Mouse (Mus musculus) midbrain, embryonic 10.5 days (tissue): ENCODE data around the gene Ibsp. TPM values are rescaled to one million over a fixed set of nuclear protein-coding genes. Genes with fewer than 3 reads are reported as not detected.

Source experiments
- DNase-seq: peaks from one replicate; pipeline ENCODE4 v3.0.0-alpha.2; 2017; ENCODE audit warnings: low spot score
- H3K27ac ChIP-seq: fragments of 300-500 bp; sonication (generic); replicated peaks from 2 replicates; pipeline ENCODE4 v1.5.1; 2016; ENCODE audit warnings: mild to moderate bottlenecking
- H3K27me3 ChIP-seq: fragments of 300-500 bp; sonication (generic); 2 replicates; pipeline ENCODE4 v1.6.1; 2016; ENCODE audit warnings: low read depth, mild to moderate bottlenecking; ENCODE audit not compliant: poor library complexity, severe bottlenecking
- H3K36me3 ChIP-seq: fragments of 300-500 bp; sonication (generic); 2 replicates; pipeline ENCODE4 v1.6.1; 2016; ENCODE audit warnings: mild to moderate bottlenecking, moderate library complexity
- H3K4me1 ChIP-seq: fragments of 300-500 bp; sonication (generic); 2 replicates; pipeline ENCODE4 v1.6.1; 2016
- H3K4me3 ChIP-seq: fragments of 300-500 bp; sonication (generic); 2 replicates; pipeline ENCODE4 v1.5.1; 2016; ENCODE audit warnings: mild to moderate bottlenecking, moderate library complexity
- H3K9me3 ChIP-seq: fragments of 300-500 bp; sonication (generic); replicated peaks from 2 replicates; pipeline ENCODE4 v1.6.1; 2016; ENCODE audit warnings: mild to moderate bottlenecking
- WGBS: fragments of 180-500 bp; shearing (Covaris S2); methylation state at CpG from one replicate; pipeline ENCODE4 v1.1.7; 2016; 5-methylcytosine and 5-hydroxymethylcytosine counted together
- polyA plus RNA-seq: library from polyadenylated mRNA; unstranded; fragments of >200 nt; fragmentation: Nextera tagmentation; extraction: Ambion mirVana; gene quantifications from 2 replicates; pipeline ENCODE4 v1.2.1, GENCODE M21; 2016

Gene Ibsp
- polyA plus RNA-seq, 1 experiment from 2014 or later: 0.05 TPM

DNA sequence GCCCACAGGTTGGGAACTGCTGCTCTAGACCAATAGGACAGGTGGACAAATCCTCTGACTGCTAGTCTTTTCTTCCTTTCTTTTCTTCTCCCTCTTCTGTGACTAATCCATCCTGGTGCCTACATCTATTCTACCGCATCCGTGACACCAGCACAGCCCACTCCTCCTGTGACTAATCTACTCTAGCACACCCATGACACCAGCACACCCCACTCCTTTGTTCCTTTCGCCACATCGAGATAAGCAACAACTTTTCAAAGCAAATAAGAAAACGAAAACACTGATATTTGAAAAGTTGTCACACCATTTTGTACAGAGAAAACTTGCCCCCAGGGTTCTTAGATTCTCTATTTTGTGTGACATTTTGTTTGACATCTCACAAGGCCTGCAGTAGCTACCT is 31.1 kb downstream of the Ibsp start:
- WGBS: 72% methylated on average over 5 of the region's 5 CpGs
- no peak overlapping the region for H3K4me3 ChIP-seq

DNA sequence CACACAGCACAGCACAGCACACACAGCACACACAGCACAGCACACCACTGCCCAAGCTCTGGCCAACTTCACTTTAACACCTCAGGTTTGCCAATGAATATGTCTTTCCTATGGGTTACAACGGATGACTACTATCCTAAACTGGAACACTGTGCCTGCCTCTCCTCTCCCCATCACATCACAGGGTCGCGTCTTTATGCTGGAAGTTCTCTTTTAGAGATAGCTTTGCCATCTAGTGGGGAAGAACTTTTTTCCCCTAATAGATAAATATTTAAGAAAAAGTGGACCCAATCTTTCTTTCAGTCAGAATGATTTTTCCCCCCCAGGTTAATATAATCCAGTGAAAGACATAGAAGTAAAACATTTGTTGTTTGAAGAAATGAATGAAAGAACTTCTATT is 33.3 kb downstream of the Ibsp start:
- 76% methylated on average over 3 of the region's 3 CpGs for WGBS
- Histone ChIP-seq H3K27me3 (no peaks in the 10 kb centered on the region), H3K9me3 (no peaks in the 10 kb centered on the region), H3K27ac (no peak overlapping the region), H3K4me3 (no peak overlapping the region), H3K4me1 (no peaks in the 10 kb centered on the region), H3K36me3 (no peaks in the 10 kb centered on the region)
- DNase-seq: no peak

More for the DNA sequence above, 31.1 kb downstream of the Ibsp start:
- DNase-seq: no peak
- H3K4me1 ChIP-seq: no peaks in the 10 kb centered on the region
- H3K36me3 ChIP-seq: no peaks in the 10 kb centered on the region
- H3K27me3 ChIP-seq: no peaks in the 10 kb centered on the region
- no peak overlapping the region for H3K27ac ChIP-seq
- H3K9me3 ChIP-seq: no peaks in the 10 kb centered on the region

DNA sequence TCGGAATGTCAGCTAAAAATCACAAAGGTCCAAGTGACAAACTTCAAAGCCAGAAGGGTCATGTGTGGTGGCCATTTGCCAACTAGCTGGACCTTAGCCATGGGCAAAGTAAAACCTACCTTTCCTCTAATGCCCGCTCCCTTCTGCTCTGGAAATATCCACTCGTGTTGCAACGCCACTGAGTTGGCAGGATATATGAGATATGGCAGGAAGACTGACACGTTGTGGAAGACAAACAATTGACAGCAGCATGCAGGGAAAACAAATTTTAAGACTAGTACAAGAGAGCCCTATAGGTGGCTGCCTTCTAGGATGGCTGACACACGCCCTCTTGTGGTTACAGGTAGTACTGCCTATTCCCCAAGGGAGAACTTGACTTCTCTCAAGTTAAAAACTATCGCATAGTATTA is 34.3 kb downstream of the Ibsp start:
- H3K36me3 ChIP-seq: no peaks in the 10 kb centered on the region
- no peak overlapping the region for H3K27ac ChIP-seq
- H3K4me1 ChIP-seq: no peaks in the 10 kb centered on the region
- H3K4me3 ChIP-seq: no peak overlapping the region
- H3K27me3 ChIP-seq: no peaks in the 10 kb centered on the region
- WGBS: 56% methylated on average over 7 of the region's 7 CpGs
- peak; percentile 52 for DNase-seq
- no peaks in the 10 kb centered on the region for H3K9me3 ChIP-seq

DNA sequence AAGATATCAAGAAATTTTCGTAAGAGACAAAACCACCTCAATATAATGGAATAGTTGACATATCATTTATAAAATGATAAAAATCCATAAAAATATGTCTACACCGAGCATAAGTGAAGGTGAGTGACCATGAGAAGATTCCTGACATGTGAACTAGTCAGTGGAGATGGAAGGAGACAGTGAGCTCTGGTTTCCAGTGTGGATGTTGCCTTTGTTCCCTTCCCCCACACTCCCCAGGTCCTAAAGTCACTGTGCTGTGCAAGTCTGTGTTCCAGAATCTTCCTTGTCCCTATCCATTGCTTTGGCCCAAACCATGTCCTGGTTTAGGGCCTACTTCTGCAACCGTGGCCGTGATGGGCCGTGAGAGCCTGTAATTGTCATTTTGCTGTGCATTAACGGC is 34.7 kb downstream of the Ibsp start:
- H3K27ac ChIP-seq: no peak overlapping the region
- no peaks in the 10 kb centered on the region for H3K9me3 ChIP-seq
- DNase-seq: no peak
- 80% methylated on average over 6 of the region's 6 CpGs for WGBS
- no peaks in the 10 kb centered on the region for H3K4me1 ChIP-seq
- no peak overlapping the region for H3K4me3 ChIP-seq
- H3K27me3 ChIP-seq: no peaks in the 10 kb centered on the region
- H3K36me3 ChIP-seq: no peaks in the 10 kb centered on the region

DNA sequence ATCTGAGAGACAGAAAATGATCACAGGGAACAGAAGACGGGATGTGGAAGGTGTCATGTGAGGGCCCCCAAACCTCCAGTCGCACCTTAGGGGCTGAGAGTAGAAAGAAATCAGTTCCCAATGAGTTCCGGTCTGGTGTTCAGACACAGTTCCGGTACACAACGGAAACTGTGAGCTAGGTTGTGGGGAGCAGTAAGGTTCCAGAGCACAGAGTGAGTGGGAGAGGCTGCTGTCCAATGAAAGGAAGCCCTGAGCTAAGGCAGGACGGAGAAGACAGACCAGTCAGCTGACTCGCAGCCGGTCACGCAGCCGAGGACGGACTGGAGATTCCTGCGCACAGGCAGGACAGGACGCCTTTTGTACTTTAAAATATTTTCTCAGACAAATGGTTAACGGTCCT is 35.5 kb downstream of the Ibsp start:
- Histone ChIP-seq H3K27ac (no peak overlapping the region), H3K9me3 (no peaks in the 10 kb centered on the region), H3K4me3 (no peak overlapping the region), H3K36me3 (no peaks in the 10 kb centered on the region), H3K4me1 (no peaks in the 10 kb centered on the region), H3K27me3 (no peaks in the 10 kb centered on the region; the same call in 1 of the 2 replicates)
- DNase-seq: no peak
- 86% methylated on average over 14 of the region's 14 CpGs for WGBS

DNA sequence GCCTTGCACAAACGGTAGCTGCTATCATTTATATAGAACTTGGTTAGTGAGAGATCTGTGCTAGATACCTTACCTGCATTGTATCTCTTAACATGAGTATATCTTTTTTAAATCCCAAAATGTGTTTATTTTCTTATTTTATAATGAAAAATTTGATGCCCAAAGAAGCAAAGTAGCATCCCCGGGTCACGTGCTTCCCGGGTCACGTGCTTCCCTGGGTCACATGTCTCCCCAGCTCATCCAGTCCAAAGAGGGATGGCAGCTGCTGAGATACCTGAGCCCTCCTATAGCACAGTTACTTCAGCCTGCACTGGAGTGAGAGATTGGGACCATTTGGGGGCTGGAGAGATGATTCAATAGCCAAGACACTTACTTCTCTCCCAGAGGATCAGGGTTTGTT is 37.0 kb downstream of the Ibsp start:
- Histone ChIP-seq H3K4me3 (no peak overlapping the region), H3K36me3 (no peaks in the 10 kb centered on the region), H3K4me1 (no peaks in the 10 kb centered on the region), H3K27me3 (no peaks in the 10 kb centered on the region; the same call in 1 of the 2 replicates), H3K9me3 (no peaks in the 10 kb centered on the region), H3K27ac (no peak overlapping the region)
- DNase-seq: no peak
- 90% methylated on average over 5 of the region's 5 CpGs for WGBS

DNA sequence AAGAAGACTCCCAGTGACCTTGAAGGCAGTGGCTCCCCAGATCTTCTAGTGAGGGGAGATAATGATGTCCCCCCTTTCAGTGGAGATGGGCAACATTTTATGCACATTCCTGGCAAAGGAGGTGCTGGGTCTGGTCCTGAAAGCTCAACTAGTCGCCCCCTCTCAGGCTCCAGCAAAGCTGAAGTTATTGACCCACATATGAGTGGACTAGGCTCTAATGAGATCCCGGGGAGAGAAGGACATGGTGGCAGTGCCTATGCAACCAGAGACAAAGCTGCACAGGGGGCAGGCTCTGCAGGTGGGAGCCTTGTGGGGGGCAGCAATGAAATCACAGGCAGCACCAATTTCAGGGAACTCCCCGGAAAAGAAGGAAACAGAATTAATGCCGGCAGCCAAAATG is 38.5 kb downstream of the Ibsp start:
- no peaks in the 10 kb centered on the region for H3K36me3 ChIP-seq
- H3K27ac ChIP-seq: no peak overlapping the region
- WGBS: 79% methylated on average over 4 of the region's 4 CpGs
- no peak for DNase-seq
- no peaks in the 10 kb centered on the region; the same call in 1 of the 2 replicates for H3K27me3 ChIP-seq
- H3K9me3 ChIP-seq: no peaks in the 10 kb centered on the region
- H3K4me1 ChIP-seq: no peaks in the 10 kb centered on the region
- no peak overlapping the region for H3K4me3 ChIP-seq

DNA sequence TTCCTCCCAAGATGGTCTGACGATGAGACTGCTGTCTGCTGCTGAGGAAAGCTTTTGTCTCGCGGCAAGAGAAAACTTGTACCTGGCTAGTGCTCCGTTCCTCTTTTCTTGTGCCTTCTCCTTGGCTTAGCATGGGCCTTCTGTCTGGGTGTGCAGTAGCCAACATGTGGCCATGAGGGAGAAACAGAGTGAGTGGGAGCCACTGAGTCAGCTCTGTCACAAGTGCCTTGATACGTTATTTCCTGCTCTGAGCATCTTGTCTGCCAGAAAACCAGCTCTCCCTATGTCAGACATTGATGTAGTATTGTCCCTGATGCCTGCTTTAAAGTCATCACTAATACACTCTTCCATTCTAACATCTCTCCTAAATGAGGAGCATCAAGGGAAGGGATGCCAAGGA is 40.0 kb downstream of the Ibsp start:
- Histone ChIP-seq H3K4me1 (no peaks in the 10 kb centered on the region), H3K4me3 (no peak overlapping the region), H3K36me3 (no peaks in the 10 kb centered on the region), H3K27ac (no peak overlapping the region), H3K27me3 (no peaks in the 10 kb centered on the region; the same call in 1 of the 2 replicates), H3K9me3 (no peaks in the 10 kb centered on the region)
- DNase-seq: no peak
- WGBS: 85% methylated on average over 5 of the region's 5 CpGs

DNA sequence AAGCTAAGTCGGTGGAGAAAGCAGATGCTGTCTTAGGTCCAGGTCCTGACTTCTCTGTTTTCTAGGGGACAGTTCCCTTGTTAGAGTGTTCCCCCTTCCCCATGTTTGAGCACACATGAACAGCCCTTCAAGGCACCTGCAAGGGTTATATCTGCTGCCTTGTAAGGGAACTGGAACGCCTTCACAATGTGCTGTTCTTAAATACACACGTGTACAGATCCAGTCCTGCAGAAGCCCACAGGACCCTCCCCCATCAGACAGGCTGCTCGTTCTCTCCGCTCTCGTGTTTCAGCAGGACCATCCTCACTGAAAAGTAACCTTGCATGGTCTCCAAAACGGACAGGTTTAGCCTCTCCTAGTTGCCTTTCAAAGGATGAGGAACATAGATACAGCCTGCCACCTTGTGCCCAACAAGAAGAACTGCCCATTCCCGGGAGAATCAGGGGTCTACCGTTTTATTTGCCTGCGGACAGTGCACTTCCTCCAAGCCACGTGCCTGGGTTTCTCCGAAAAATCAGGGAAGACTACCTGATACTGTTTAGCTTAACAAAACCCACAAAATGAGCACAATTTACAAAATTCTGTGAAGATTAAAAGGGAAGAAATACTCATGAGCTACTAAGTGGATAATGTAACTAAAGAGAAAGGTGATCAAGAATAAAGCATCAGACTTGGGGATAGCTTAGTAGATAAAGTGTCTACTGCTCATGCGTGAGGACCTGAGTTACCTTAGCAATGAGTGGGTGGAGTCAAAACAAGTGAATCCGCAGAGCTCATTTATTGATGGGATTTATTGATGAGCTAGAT is 40.9 kb downstream of the Ibsp start:
- DNase-seq: peak; percentile 49
- no peak overlapping the region for H3K4me3 ChIP-seq
- WGBS: 28% methylated on average over 14 of the region's 14 CpGs
- H3K4me1 ChIP-seq: no peaks in the 10 kb centered on the region
- no peaks in the 10 kb centered on the region for H3K9me3 ChIP-seq
- H3K27me3 ChIP-seq: no peaks in the 10 kb centered on the region; the same call in 1 of the 2 replicates
- no peak overlapping the region for H3K27ac ChIP-seq
- no peaks in the 10 kb centered on the region for H3K36me3 ChIP-seq

DNA sequence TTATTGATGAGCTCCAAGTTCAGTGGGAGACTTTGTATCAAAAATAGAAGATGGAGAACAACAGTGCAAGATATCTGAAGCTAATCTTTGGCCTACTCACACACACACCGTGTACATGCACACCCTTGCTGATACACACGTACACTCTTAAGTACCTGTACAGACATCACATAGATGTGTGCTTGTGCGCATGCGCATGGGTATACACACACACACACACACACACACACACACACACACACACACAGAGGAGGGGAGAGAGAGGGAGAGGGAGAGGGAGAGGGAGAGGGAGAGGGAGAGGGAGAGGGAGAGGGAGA is 41.5 kb downstream of the Ibsp start:
- Histone ChIP-seq H3K27me3 (no peaks in the 10 kb centered on the region; the same call in 1 of the 2 replicates), H3K4me3 (no peak overlapping the region), H3K9me3 (no peaks in the 10 kb centered on the region), H3K27ac (no peak overlapping the region), H3K36me3 (no peaks in the 10 kb centered on the region), H3K4me1 (no peaks in the 10 kb centered on the region)
- 89% methylated on average over 4 of the region's 4 CpGs for WGBS
- DNase-seq: no peak

DNA sequence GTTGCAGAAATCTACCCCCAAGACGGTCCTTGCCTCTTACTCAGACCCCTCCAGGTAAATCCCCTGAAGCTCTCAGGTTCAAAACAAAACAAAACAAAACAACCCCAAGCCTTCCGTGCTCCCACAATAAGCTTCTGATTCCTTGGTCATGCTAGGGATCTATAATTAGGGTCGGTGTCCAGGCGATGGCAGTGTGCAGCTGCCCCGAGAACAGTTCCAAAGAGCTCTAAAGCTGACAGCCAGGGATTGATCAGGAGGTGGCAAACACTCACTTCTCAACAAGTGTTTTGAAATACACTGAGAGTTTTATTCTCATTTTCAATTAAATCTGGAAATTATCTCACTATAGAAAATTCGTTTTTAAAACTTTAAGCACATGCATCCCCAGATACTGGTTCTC is 43.9 kb downstream of the Ibsp start:
- H3K27ac ChIP-seq: no peak overlapping the region
- H3K4me3 ChIP-seq: no peak overlapping the region
- no peaks in the 10 kb centered on the region; the same call in 1 of the 2 replicates for H3K27me3 ChIP-seq
- no peaks in the 10 kb centered on the region for H3K9me3 ChIP-seq
- H3K4me1 ChIP-seq: no peaks in the 10 kb centered on the region
- WGBS: 49% methylated on average over 6 of the region's 6 CpGs
- no peak for DNase-seq
- H3K36me3 ChIP-seq: no peaks in the 10 kb centered on the region

DNA sequence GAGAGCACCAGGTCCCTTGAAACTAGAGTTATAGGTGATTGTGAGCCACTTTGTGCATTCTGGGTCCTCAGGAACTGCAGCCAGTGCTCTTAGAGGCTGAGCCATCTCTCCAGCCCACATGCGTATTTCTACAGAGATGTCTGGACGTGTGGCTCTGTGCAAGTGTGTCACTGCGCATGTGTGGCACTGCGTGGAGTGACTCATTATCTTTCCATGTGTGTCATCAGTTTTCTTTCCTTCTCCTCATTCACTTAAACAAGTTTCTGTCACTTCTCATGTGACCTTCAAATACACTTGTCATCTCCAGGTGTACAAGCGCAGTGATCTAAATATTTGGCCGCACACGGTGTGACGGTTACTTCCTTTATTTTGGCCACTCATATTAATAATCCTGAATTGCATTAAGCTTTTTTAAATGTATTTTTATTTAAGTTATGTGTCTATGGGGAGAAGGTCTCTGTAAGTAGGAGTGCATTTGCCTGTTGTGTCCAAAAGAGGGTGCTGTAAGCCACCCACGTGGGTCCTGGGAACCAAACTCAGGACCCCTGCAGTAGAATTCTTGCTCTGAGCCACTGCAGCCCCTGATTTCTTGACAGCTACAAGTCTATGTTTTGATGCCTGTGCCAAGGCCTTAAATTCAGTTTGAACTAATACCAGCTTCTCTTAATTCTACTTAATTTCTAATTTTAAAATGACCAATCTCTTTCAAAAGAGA is 45.7 kb downstream of the Ibsp start:
- 74% methylated on average over 9 of the region's 9 CpGs for WGBS
- no peaks in the 10 kb centered on the region for H3K27me3 ChIP-seq
- DNase-seq: no peak

DNA sequence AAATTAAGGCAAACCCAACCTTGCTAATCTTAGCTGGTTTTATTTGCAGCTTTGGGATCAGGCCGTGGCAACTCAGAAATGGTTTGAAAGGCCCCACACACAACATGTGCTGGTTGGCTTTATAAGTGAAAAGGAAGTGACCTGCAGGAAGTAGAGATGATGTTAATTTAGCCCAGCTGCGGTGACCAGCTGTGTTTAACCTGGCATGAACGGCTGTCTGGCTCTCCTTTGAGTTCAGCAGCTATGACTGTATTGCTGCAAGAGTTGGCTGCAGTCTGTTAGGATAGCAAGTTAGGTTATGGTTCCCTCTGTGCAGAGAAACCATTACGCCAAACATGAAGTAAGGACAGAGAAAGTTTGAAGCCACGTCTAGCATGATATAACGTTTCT is 46.3 kb downstream of the Ibsp start:
- Histone ChIP-seq H3K9me3 (no peaks in the 10 kb centered on the region), H3K27ac (no peak overlapping the region), H3K36me3 (no peaks in the 10 kb centered on the region), H3K27me3 (no peaks in the 10 kb centered on the region), H3K4me1 (no peaks in the 10 kb centered on the region), H3K4me3 (no peak overlapping the region)
- 89% methylated on average over 6 of the region's 6 CpGs for WGBS
- DNase-seq: no peak

More for the DNA sequence above, 45.7 kb downstream of the Ibsp start:
- no peak overlapping the region for H3K27ac ChIP-seq
- H3K4me1 ChIP-seq: no peaks in the 10 kb centered on the region
- H3K36me3 ChIP-seq: no peaks in the 10 kb centered on the region
- no peak overlapping the region for H3K4me3 ChIP-seq
- no peaks in the 10 kb centered on the region for H3K9me3 ChIP-seq
